8 mouse cellular contexts compared by ENCODE assay signal in genomic region chr10:67115115-67115514, GRCm38 (mm10). TPM values are rescaled to one million over a fixed set of nuclear protein-coding genes. Genes with fewer than 3 reads are reported as not detected.
DNase-seq lines count a peak whose midpoint lies in the region; ATAC-seq lines count a peak whose summit lies in the region.

No protein-coding gene starts in this region.

- peaks cover 62% of the 10 kb centered on the region for H3K4me1 ChIP-seq in megakaryocyte, embryonic 14.5 days
- H3K4me1 ChIP-seq in embryonic facial prominence, embryonic 12.5 days: peaks cover 43% of the 10 kb centered on the region
- peaks cover 34% of the 10 kb centered on the region for H3K4me1 ChIP-seq in hindbrain, embryonic 12.5 days
- H3K4me1 ChIP-seq in neural tube, embryonic 13.5 days (replicated peaks): peaks cover 67% of the 10 kb centered on the region

- H3K27me3 ChIP-seq in megakaryocyte, embryonic 14.5 days (replicated peaks): no peaks in the 10 kb centered on the region
- no peaks in the 10 kb centered on the region for H3K27me3 ChIP-seq in embryonic facial prominence, embryonic 12.5 days
- H3K27me3 ChIP-seq in hindbrain, embryonic 12.5 days: no peaks in the 10 kb centered on the region
- H3K27me3 ChIP-seq in neural tube, embryonic 13.5 days: no peaks in the 10 kb centered on the region

- H3K4me3 ChIP-seq in megakaryocyte, embryonic 14.5 days (replicated peaks): peak overlapping the region; percentile 1
- H3K4me3 ChIP-seq in embryonic facial prominence, embryonic 12.5 days: no peak overlapping the region
- H3K4me3 ChIP-seq in hindbrain, embryonic 12.5 days: no peak overlapping the region
- no peak overlapping the region for H3K4me3 ChIP-seq in neural tube, embryonic 13.5 days

- H3K4me2 ChIP-seq in embryonic facial prominence, embryonic 12.5 days (replicated peaks): no peak overlapping the region
- H3K4me2 ChIP-seq in hindbrain, embryonic 12.5 days (replicated peaks): no peak overlapping the region
- no peak overlapping the region for H3K4me2 ChIP-seq in neural tube, embryonic 13.5 days

- DNase-seq in adrenal gland, postnatal 36 days: no peak

- H3K36me3 ChIP-seq in megakaryocyte, embryonic 14.5 days (replicated peaks; ENCODE audit: low read length): peaks cover 22% of the 10 kb centered on the region
- H3K36me3 ChIP-seq in embryonic facial prominence, embryonic 12.5 days: no peaks in the 10 kb centered on the region
- no peaks in the 10 kb centered on the region for H3K36me3 ChIP-seq in hindbrain, embryonic 12.5 days
- H3K36me3 ChIP-seq in neural tube, embryonic 13.5 days: no peaks in the 10 kb centered on the region

- no peaks in the 10 kb centered on the region for H3K9me3 ChIP-seq in megakaryocyte, embryonic 14.5 days
- H3K9me3 ChIP-seq in embryonic facial prominence, embryonic 12.5 days: no peaks in the 10 kb centered on the region
- H3K9me3 ChIP-seq in hindbrain, embryonic 12.5 days (replicated peaks): no peaks in the 10 kb centered on the region
- no peaks in the 10 kb centered on the region for H3K9me3 ChIP-seq in neural tube, embryonic 13.5 days

- H3K9ac ChIP-seq in embryonic facial prominence, embryonic 12.5 days: no peak overlapping the region
- no peak overlapping the region for H3K9ac ChIP-seq in hindbrain, embryonic 12.5 days
- H3K9ac ChIP-seq in neural tube, embryonic 13.5 days: no peak overlapping the region

- 6% methylated on average over 6 of the region's 6 CpGs for WGBS in embryonic facial prominence, embryonic 12.5 days
- WGBS in hindbrain, embryonic 12.5 days: 27% methylated on average over 6 of the region's 6 CpGs
- 19% methylated on average over 6 of the region's 6 CpGs for WGBS in neural tube, embryonic 13.5 days

- no peak for ATAC-seq in megakaryocyte, adult 5-6 weeks (ENCODE audit: poor library complexity, severe bottlenecking)
- no peak for ATAC-seq in embryonic facial prominence, embryonic 12.5 days (ENCODE audit: insufficient number of reproducible peaks, insufficient read depth, low FRiP score, low TSS enrichment)
- ATAC-seq in hindbrain, embryonic 12.5 days (ENCODE audit: low FRiP score): no peak
- ATAC-seq in neural tube, embryonic 13.5 days (ENCODE audit: low read depth): no peak
- no peak for ATAC-seq in granulocyte monocyte progenitor cell, adult 5-6 weeks (replicated peaks; ENCODE audit: poor library complexity, severe bottlenecking)
- ATAC-seq in erythroid progenitor cell, adult 5-6 weeks (replicated peaks; ENCODE audit: low FRiP score, poor library complexity, severe bottlenecking): no peak

- H3K27ac ChIP-seq in embryonic facial prominence, embryonic 12.5 days: peak overlapping the region; percentile 74
- H3K27ac ChIP-seq in hindbrain, embryonic 12.5 days: peak overlapping the region; percentile 52; the same call in 1 of the 2 replicates
- peak overlapping the region; percentile 78 for H3K27ac ChIP-seq in neural tube, embryonic 13.5 days (replicated peaks)

RNA-seq across cellular contexts. Expression of gene Reep3, which starts 18.4 kb away (rescaled TPM):
- polyA plus RNA-seq in megakaryocyte, embryonic 14.5 days (2012; ENCODE audit: insufficient read depth, low replicate concordance): 0.62 and 0.97 TPM in 2 replicates
- 84.2 and 101 TPM in 2 replicates for total RNA-seq in megakaryocyte, adult 5-6 weeks (2015)
- total RNA-seq in megakaryocyte, adult 5-6 weeks (2017): 46.7 and 59.2 TPM in 2 replicates
- polyA plus RNA-seq in embryonic facial prominence, embryonic 12.5 days (2016; fragmentation: Nextera tagmentation; extraction: Ambion mirVana): 38.7 and 39.7 TPM in 2 replicates
- 53.3 and 54.0 TPM in 2 replicates for polyA plus RNA-seq in hindbrain, embryonic 12.5 days (2016; fragmentation: Nextera tagmentation; extraction: Ambion mirVana)
- 54.6 and 61.1 TPM in 2 replicates for polyA plus RNA-seq in neural tube, embryonic 13.5 days (2015; fragmentation: Nextera tagmentation; extraction: Ambion mirVana)
- total RNA-seq in granulocyte monocyte progenitor cell, adult 5-6 weeks (2014; fragmentation: Nextera tagmentation): 21.6 and 22.3 TPM in 2 replicates
- 11.8 and 13.4 TPM in 2 replicates for total RNA-seq in granulocyte monocyte progenitor cell, adult 5-6 weeks (2017)
- 9.7 and 23.9 TPM in 2 replicates for total RNA-seq in erythroid progenitor cell, adult 5-6 weeks (2015; ENCODE audit: low replicate concordance)
- total RNA-seq in erythroid progenitor cell, adult 5-6 weeks (2017; ENCODE audit: low replicate concordance): 5.0 and 7.9 TPM in 2 replicates
- total RNA-seq in adrenal gland, postnatal 36 days (2021): 10 to 100 TPM; 44.7 to 46.3 TPM

RNA-seq across cellular contexts. Expression of gene Jmjd1c, which starts 19.2 kb away (rescaled TPM):
- polyA plus RNA-seq in megakaryocyte, embryonic 14.5 days (2012; ENCODE audit: insufficient read depth, low replicate concordance): 0.47 and 4.9 TPM in 2 replicates
- total RNA-seq in megakaryocyte, adult 5-6 weeks (2015): 96.1 and 96.7 TPM in 2 replicates
- total RNA-seq in megakaryocyte, adult 5-6 weeks (2017): 69.0 and 91.8 TPM in 2 replicates
- polyA plus RNA-seq in embryonic facial prominence, embryonic 12.5 days (2016; fragmentation: Nextera tagmentation; extraction: Ambion mirVana): 56.3 and 62.7 TPM in 2 replicates
- polyA plus RNA-seq in hindbrain, embryonic 12.5 days (2016; fragmentation: Nextera tagmentation; extraction: Ambion mirVana): 60.1 and 65.1 TPM in 2 replicates
- polyA plus RNA-seq in neural tube, embryonic 13.5 days (2015; fragmentation: Nextera tagmentation; extraction: Ambion mirVana): 51.4 and 52.4 TPM in 2 replicates
- 82.9 and 89.7 TPM in 2 replicates for total RNA-seq in granulocyte monocyte progenitor cell, adult 5-6 weeks (2014; fragmentation: Nextera tagmentation)
- total RNA-seq in granulocyte monocyte progenitor cell, adult 5-6 weeks (2017): 57.8 and 69.4 TPM in 2 replicates
- total RNA-seq in erythroid progenitor cell, adult 5-6 weeks (2015; ENCODE audit: low replicate concordance): 33.5 and 37.1 TPM in 2 replicates
- total RNA-seq in erythroid progenitor cell, adult 5-6 weeks (2017; ENCODE audit: low replicate concordance): 19.8 and 26.1 TPM in 2 replicates
- 10 to 100 TPM; 52.9 to 57.7 TPM for total RNA-seq in adrenal gland, postnatal 36 days (2021)
